Mouse (Mus musculus): Measurements from ENCODE around the gene Abi3. TPM values are rescaled to one million over a fixed set of nuclear protein-coding genes. Genes with fewer than 3 reads are reported as not detected.

Abi3 gene
- polyA plus RNA-seq, 1 experiment from 2014 or later, result 7.4 TPM

DNA sequence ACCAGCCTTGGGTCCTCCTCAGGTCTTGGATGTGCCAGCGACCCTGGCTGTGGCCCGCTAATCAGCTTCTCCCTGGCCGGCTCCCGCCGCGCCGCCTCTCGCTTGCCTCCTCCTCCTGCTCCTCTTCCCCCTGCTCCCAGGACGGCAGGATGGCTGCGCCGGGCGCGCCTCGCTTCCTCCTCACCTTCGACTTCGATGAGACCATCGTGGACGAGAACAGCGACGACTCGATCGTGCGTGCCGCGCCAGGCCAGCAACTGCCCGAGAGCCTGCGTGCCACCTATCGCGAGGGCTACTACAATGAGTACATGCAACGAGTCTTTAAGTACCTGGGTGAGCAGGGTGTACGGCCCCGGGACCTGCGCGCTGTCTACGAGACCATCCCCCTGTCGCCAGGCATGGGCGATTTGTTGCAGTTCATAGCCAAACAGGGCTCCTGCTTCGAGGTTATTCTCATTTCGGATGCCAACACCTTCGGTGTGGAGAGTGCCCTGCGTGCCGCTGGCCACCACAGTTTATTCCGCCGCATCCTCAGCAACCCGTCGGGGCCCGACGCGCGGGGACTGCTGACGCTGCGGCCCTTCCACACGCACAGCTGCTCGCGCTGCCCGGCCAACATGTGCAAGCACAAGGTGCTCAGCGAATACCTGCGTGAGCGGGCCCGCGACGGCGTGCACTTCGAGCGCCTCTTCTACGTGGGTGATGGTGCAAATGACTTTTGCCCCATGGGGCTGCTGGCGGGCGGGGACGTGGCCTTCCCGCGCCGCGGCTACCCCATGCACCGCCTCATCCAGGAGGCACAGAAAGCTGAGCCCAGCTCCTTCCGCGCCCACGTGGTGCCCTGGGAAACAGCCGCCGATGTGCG, 11.6 kb downstream of the Abi3 start:
- Histone ChIP-seq H3K36me3 (no peaks in the 10 kb centered on the region), H3K27me3 (replicated peaks) (peaks cover 84% of the 10 kb centered on the region), H3K9ac (no peak overlapping the region), H3K4me3 (replicated peaks) (peak overlapping the region; percentile 28), H3K9me3 (no peaks in the 10 kb centered on the region), H3K27ac (no peak overlapping the region), H3K4me2 (peak overlapping the region; percentile 53), H3K4me1 (peaks cover 31% of the 10 kb centered on the region)
- WGBS, result 2% methylated on average over 79 of the region's 80 CpGs
- no peak for ATAC-seq (ENCODE audit: insufficient read depth, low FRiP score, low read depth)

DNA sequence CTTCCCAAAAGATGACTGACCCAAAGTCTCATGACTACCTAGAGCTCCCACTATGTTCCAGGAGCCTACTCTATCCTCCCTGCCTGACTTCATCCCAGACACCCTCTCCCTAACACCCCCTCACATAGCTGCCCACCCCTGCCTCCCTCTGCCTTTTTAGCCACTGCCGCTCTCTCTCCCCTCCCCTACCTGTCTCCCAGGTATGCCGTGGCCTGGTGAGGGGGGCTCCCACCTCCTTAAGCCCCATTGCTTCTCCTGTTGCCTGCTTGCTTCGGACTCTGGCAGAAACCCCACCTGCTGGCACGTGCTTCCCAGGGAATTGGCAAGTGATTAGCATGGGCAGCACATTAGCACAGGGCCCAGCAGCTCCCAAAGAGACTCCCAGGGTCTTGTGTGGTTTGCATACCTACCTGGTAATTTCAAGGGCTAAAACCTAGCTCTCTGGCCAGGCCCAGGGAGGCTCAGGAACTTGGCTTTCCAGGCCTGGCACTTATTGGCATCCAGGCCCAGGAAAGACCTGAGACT, 12.7 kb downstream of the Abi3 start:
- ATAC-seq (ENCODE audit: insufficient read depth, low FRiP score, low read depth), result no peak
- Histone ChIP-seq H3K4me3 (replicated peaks) (0 out of 2 replicates have a peak overlapping the region, but pooled peaks have one; percentile 28), H3K4me1 (peaks cover 32% of the 10 kb centered on the region), H3K9ac (no peak overlapping the region), H3K9me3 (no peaks in the 10 kb centered on the region), H3K4me2 (no peak overlapping the region), H3K27ac (no peak overlapping the region), H3K27me3 (replicated peaks) (peaks cover 85% of the 10 kb centered on the region), H3K36me3 (no peaks in the 10 kb centered on the region)
- 39% methylated on average over 4 of the region's 4 CpGs for WGBS

DNA sequence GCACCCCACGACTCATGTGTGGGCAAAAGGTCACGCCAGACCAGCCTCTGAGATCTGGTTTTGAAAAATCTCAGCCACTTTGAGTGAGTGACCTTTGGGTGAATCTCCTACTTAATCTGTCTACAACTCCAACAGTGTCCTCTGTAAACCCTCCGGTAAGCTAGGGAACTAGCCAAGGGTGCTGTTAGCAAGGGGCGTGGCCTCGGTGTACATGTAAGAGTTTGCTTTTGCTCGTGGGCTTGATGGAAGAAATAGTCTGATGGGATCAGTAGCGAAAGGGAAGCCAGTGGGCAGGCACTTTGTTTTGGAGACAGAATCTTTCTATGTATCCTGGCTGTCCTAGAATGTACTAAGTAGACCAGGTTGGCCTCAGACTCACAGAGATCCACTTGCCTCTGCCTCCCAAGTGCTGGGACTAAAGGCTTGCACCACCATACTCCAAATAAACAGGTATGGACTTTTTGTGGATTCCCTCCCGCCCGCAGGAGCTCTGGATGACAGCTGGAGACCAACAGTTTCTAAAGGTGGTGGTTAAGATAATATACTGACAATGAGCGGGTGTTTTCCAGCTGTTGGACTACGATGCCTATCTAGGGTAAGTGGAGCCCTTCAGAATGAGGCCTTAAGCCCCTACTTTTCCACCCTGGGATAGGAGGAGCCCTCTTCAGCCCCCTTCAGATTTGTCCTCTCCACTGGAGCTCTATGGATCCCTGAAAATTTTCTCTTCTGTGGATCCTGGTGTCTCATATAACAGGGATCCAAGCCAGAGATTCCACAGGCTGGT, 13.9 kb downstream of the Abi3 start:
- 66% methylated on average over 11 of the region's 11 CpGs for WGBS
- no peak for ATAC-seq (ENCODE audit: insufficient read depth, low FRiP score, low read depth)

DNA sequence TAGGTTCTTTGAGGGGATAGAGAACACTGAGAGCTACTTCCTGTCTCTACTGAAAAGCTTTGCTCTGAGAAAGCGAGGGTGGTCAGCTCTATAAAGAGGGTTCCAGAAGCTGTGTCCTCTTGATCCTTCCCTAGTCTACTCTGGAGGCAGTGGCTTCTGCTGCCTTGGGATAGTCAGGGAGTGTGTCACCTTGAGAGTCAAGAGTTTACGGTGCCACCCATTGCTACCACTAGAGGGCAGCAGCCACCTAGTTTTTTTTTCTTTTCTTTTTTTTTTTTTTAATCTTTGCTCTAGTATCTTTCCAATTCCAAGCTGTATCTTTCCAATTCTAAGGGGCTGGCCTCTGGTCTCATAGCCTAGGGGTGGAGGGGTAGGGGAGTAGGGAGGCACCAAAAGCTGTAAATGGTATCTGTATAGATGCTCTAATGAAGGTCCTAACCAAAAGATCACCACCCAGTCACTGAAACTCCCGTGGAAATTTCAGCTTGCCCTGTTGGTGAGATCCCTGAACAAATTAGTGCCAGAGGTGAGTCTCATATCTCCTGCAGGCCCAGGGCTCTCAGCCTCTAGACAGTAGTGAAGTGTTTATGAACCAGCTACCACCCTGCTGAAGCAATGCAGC, 14.7 kb downstream of the Abi3 start:
- WGBS, result 18% methylated on average over 3 of the region's 3 CpGs
- peaks cover 66% of the 10 kb centered on the region for H3K27me3 ChIP-seq (replicated peaks)

More for the DNA sequence above, 13.9 kb downstream of the Abi3 start:
- Histone ChIP-seq H3K27ac (no peak overlapping the region), H3K9ac (no peak overlapping the region), H3K9me3 (no peaks in the 10 kb centered on the region), H3K4me2 (no peak overlapping the region), H3K4me1 (peaks cover 23% of the 10 kb centered on the region), H3K27me3 (replicated peaks) (peaks cover 74% of the 10 kb centered on the region), H3K4me3 (replicated peaks) (no peak overlapping the region), H3K36me3 (no peaks in the 10 kb centered on the region)

DNA sequence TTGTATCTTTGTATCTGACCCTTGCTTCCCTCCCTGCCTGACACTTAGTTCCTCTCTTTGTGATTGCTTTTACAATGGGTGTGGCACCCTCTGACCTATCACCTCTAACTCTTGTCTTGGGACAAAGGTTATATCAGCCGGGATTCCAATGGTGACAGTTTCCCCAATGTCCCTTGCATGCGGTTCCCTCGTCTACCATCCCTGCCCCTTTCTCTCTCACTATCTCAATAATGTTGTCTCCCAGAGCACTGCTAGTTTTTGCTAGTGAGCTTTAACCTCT, 15.2 kb downstream of the Abi3 start:
- Histone ChIP-seq H3K4me1 (peaks cover 23% of the 10 kb centered on the region), H3K27me3 (replicated peaks) (peaks cover 61% of the 10 kb centered on the region), H3K9me3 (no peaks in the 10 kb centered on the region), H3K36me3 (no peaks in the 10 kb centered on the region), H3K4me2 (no peak overlapping the region), H3K4me3 (replicated peaks) (no peak overlapping the region), H3K9ac (no peak overlapping the region), H3K27ac (no peak overlapping the region)
- ATAC-seq (ENCODE audit: insufficient read depth, low FRiP score, low read depth), result no peak
- 18% methylated on average over 3 of the region's 3 CpGs for WGBS

More for the DNA sequence above, 14.7 kb downstream of the Abi3 start:
- Histone ChIP-seq H3K9ac (no peak overlapping the region), H3K36me3 (no peaks in the 10 kb centered on the region), H3K4me2 (no peak overlapping the region), H3K9me3 (no peaks in the 10 kb centered on the region), H3K4me1 (peaks cover 23% of the 10 kb centered on the region), H3K27ac (no peak overlapping the region), H3K4me3 (replicated peaks) (no peak overlapping the region)
- ATAC-seq (ENCODE audit: insufficient read depth, low FRiP score, low read depth), result no peak

DNA sequence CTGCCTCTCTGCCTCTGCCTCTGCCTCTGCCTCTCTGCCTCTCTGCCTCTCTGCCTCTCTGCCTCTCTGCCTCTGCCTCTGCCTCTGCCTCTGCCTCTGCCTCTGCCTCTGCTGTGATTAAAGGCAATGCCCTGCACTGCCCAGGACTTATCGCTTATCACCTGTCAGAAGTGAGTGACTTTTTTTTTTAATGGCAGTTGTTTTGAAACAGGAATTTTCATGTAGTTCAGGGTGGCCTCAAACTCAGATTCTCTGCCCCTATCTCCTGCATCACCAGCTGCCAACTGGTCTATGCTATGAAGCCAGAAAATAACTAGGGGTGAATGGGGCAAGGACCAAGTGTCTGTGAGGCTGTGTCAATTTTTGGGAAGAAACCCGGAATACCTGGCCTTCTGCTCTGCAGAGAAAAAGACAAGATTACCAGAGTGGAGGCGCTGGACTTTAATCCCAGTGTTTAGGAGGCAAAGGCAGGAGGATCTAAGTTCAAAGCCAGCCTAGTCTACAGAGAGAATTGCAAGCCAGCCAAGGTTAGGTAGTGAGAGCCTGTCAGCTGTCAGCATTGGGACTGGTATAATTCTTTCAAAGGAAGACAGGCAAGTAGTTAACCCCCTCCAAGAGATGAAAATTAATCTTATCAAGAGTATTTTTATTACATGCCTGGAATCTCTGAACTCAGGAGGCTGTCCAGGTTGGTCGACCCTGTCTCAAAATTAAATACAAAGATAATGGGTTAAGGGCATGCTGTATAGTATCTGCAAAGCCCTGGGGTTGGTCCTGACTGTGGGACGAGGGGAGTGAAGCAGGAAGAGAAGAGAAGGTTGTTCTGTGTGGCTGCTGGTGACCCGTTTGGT, 15.7 kb downstream of the Abi3 start:
- no peak overlapping the region for H3K4me2 ChIP-seq
- H3K4me3 ChIP-seq (replicated peaks), result no peak overlapping the region
- WGBS, result 50% methylated on average over 6 of the region's 6 CpGs
- no peaks in the 10 kb centered on the region for H3K9me3 ChIP-seq
- peaks cover 23% of the 10 kb centered on the region for H3K4me1 ChIP-seq
- ATAC-seq (ENCODE audit: insufficient read depth, low FRiP score, low read depth), result no peak
- no peaks in the 10 kb centered on the region for H3K36me3 ChIP-seq
- H3K27ac ChIP-seq, result no peak overlapping the region
- no peak overlapping the region for H3K9ac ChIP-seq
- peaks cover 56% of the 10 kb centered on the region for H3K27me3 ChIP-seq (replicated peaks)

DNA sequence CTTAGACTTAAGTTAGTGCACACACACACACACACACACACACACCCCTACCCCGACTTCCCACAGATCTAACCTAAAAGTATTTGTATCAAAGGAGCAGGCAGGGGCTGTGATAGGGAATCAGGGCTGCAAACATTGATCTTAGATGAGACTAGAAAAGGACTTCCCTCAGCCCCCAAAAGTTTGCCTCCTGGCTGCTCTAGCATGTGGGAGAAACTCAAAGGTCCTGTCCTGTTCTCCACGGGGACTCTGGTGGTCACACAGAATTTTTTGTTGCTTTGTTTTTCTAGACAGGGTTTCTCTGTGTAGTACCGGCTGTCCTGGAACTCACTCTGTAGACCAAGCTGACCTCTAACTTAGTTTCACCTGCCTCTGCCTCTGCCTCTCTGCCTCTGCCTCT, 16.7 kb downstream of the Abi3 start:
- Histone ChIP-seq H3K27ac (no peak overlapping the region), H3K36me3 (no peaks in the 10 kb centered on the region), H3K9me3 (no peaks in the 10 kb centered on the region), H3K27me3 (replicated peaks) (peaks cover 47% of the 10 kb centered on the region), H3K4me2 (peak overlapping the region; percentile 97; the same call in 1 of the 2 replicates), H3K9ac (no peak overlapping the region), H3K4me1 (peaks cover 14% of the 10 kb centered on the region), H3K4me3 (replicated peaks) (peak overlapping the region; percentile 69; the same call in 1 of the 2 replicates)
- WGBS, result 46% methylated on average over 3 of the region's 3 CpGs
- ATAC-seq (ENCODE audit: insufficient read depth, low FRiP score, low read depth), result no peak

DNA sequence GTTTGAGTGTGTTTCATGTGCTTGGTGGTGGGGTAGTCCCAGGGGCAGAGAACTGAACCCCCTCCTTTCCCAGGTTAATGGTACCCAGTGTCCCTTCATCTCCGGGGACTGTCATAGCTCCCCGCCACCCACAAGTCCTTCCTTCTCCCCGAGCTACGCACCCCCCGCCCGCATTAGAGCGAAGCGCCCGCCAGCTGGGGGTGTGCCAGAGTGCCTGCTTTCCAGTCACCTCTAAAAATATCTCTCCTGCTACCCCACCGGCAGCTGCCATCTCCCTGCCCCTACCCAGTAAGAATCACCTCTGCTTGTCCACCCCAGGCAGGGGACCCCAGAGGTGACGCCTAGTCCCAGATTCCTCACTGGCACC, 17.4 kb downstream of the Abi3 start:
- WGBS, result 2% methylated on average over 11 of the region's 11 CpGs
- H3K9ac ChIP-seq, result peak overlapping the region; percentile 63; the same call in 1 of the 2 replicates
- H3K4me1 ChIP-seq, result 0 out of 2 replicates have a peak, but pooled peaks cover 9% of the 10 kb centered on the region
- H3K36me3 ChIP-seq, result no peaks in the 10 kb centered on the region
- peak overlapping the region; percentile 97 for H3K4me2 ChIP-seq
- H3K4me3 ChIP-seq (replicated peaks), result peak overlapping the region; percentile 69
- H3K27ac ChIP-seq, result no peak overlapping the region
- peaks cover 39% of the 10 kb centered on the region for H3K27me3 ChIP-seq (replicated peaks)
- no peak for ATAC-seq (ENCODE audit: insufficient read depth, low FRiP score, low read depth)
- H3K9me3 ChIP-seq, result no peaks in the 10 kb centered on the region

DNA sequence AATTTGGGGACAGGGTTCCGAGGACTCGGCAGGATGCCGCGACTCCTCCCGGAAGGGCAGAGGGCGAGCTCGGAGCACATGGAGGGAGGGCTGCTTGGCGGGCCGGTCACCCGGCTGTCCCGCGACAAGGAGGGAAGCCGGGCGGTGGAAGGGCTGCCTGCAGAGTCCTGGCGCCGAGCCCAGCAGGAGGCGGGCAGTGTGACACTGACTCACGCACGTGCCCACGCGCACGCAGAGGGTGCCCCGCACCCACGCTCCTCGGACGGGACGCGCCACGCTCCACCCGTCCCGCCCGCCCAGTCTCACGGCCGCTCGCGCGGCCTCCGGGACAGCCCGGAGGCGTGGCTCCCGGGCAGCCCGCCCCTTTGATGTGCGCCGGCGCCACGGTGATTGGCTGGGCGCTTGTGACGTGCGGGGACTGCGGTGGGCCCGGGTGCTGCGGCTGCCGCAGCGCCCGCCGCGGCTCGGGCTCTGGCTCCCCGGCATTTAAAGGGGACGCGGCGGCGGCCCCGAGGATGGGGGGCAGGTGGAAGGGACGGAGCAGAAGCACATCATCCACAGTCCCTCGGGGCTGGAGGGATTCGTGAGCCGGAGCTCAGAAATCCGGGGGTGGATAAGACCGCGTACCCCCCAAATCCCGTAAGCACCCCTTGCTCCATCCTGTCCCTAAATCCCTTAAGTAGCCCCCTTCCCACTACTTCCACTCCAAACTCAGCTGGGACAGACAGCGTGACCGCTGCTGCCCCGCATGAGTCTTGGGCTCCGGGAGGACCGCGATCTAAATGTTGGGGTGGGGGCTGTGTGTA, 18.0 kb downstream of the Abi3 start, which contains the start of gene Phospho1:
Gene Phospho1 (plus strand): TSS at position 429 of the 806 bp plus-strand sequence.
- no peaks in the 10 kb centered on the region for H3K36me3 ChIP-seq
- H3K27ac ChIP-seq, result peak within 1 kb of the TSS; percentile 48; the same call in 1 of the 2 replicates
- peak; percentile 95 for ATAC-seq (ENCODE audit: insufficient read depth, low FRiP score, low read depth)
- peaks cover 33% of the 10 kb centered on the region for H3K27me3 ChIP-seq (replicated peaks)
- WGBS, result under 1% methylated on average over 75 of the region's 78 CpGs
- no peaks in the 10 kb centered on the region for H3K9me3 ChIP-seq
- 0 out of 2 replicates have a peak, but pooled peaks cover 9% of the 10 kb centered on the region for H3K4me1 ChIP-seq
- peak within 1 kb of the TSS; percentile 69 for H3K4me3 ChIP-seq (replicated peaks)
- peak within 1 kb of the TSS; percentile 97 for H3K4me2 ChIP-seq
- H3K9ac ChIP-seq, result peak within 1 kb of the TSS; percentile 63; the same call in 1 of the 2 replicates

DNA sequence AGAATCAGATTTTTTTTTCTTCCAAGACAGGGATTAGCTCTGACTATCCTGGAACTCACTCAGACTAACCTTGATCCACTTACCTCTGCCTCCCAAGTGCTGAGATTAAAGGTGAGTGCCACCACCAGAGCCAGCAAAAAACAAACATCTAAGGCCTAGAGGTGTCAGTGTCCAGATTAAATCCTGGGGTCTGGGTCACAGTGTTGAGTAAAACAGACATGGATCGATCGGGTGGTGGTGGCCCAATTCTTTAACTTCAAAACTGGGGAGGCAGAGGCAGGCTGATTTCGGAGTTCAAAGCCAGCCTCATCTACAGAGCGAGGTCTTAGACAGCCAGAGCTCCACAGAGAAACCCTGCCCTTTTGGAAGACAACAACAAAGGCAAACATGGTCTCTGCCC, 19.8 kb downstream of the Abi3 start:
- no peak overlapping the region for H3K4me3 ChIP-seq (replicated peaks)
- 0 out of 2 replicates have a peak, but pooled peaks cover 9% of the 10 kb centered on the region for H3K4me1 ChIP-seq
- 91% methylated on average over 4 of the region's 4 CpGs for WGBS

More for the DNA sequence above, 19.8 kb downstream of the Abi3 start:
- peaks cover 18% of the 10 kb centered on the region for H3K27me3 ChIP-seq (replicated peaks)
- no peaks in the 10 kb centered on the region for H3K9me3 ChIP-seq
- H3K4me2 ChIP-seq, result no peak overlapping the region
- H3K9ac ChIP-seq, result no peak overlapping the region
- no peaks in the 10 kb centered on the region for H3K36me3 ChIP-seq
- H3K27ac ChIP-seq, result no peak overlapping the region
- no peak for ATAC-seq (ENCODE audit: insufficient read depth, low FRiP score, low read depth)
